Mouse (Mus musculus): Measurements from ENCODE around the gene Pcnp.

GRCm38 (mm10) chr16:56012789-56013743, 16.5 kb downstream of the Pcnp start:
- no peak for TF ChIP-seq EP300 (IDR thresholded peaks at IDR 0.05; ENCODE audit: insufficient read depth, low read depth, low read length)
- TF ChIP-seq POLR2A (IDR thresholded peaks at IDR 0.05; ENCODE audit: insufficient read depth, low read depth, low read length): no peak
